Mouse (Mus musculus) cerebellum, adult 2 months (tissue): Measurements from ENCODE around the gene Chrna9. TPM values are rescaled to one million over a fixed set of nuclear protein-coding genes. Genes with fewer than 3 reads are reported as not detected.

Source experiments
- DNase-seq, 2 experiments: peaks; one replicate each; pipeline ENCODE4 v3.0.0; 2021
- H3K27ac ChIP-seq: fragments of 200-500 bp; 2 replicates; pipeline ENCODE4 v1.5.1; 2012; ENCODE audit warnings: low read length, control low read depth, inconsistent platforms; ENCODE audit not compliant: insufficient read depth
- H3K27me3 ChIP-seq: fragments of 200-500 bp; 2 replicates; pipeline ENCODE4 v1.6.1; 2012; ENCODE audit warnings: inconsistent platforms, mild to moderate bottlenecking, low read length, moderate library complexity; ENCODE audit not compliant: control insufficient read depth, insufficient read depth
- H3K4me1 ChIP-seq: fragments of 200-500 bp; 2 replicates; pipeline ENCODE4 v1.6.1; 2011; ENCODE audit warnings: low read length; ENCODE audit not compliant: control insufficient read depth, insufficient read depth
- H3K4me3 ChIP-seq: fragments of 200-500 bp; replicated peaks from 2 replicates; pipeline ENCODE3; 2011; ENCODE audit warnings: mild to moderate bottlenecking, low read depth, low read length, control low read depth; ENCODE audit not compliant: insufficient read depth
- CTCF ChIP-seq: fragments of 200-500 bp; IDR thresholded peaks from 2 replicates; pipeline ENCODE4 v1.5.1; 2011; ENCODE audit warnings: low read depth, mild to moderate bottlenecking, control low read depth, low read length, moderate library complexity, borderline replicate concordance; ENCODE audit not compliant: insufficient read depth
- POLR2A ChIP-seq: fragments of 200-500 bp; IDR thresholded peaks from 2 replicates; pipeline ENCODE4 v1.6.1; 2011; ENCODE audit warnings: low read length, control low read depth, borderline replicate concordance; ENCODE audit not compliant: insufficient read depth
- WGBS: fragments of 180-500 bp; shearing (Covaris S2); methylation state at CpG from one replicate; pipeline ENCODE4 v1.1.7; 2018; 5-methylcytosine and 5-hydroxymethylcytosine counted together
- polyA plus RNA-seq: library from polyadenylated mRNA; depleted of rRNA; stranded (reverse); fragments of >200 nt; gene quantifications from 2 replicates; pipeline ENCODE4 v1.2.3, GENCODE M21; 2012

Gene Chrna9
- polyA plus RNA-seq, 1 experiment, result not detected

DNA sequence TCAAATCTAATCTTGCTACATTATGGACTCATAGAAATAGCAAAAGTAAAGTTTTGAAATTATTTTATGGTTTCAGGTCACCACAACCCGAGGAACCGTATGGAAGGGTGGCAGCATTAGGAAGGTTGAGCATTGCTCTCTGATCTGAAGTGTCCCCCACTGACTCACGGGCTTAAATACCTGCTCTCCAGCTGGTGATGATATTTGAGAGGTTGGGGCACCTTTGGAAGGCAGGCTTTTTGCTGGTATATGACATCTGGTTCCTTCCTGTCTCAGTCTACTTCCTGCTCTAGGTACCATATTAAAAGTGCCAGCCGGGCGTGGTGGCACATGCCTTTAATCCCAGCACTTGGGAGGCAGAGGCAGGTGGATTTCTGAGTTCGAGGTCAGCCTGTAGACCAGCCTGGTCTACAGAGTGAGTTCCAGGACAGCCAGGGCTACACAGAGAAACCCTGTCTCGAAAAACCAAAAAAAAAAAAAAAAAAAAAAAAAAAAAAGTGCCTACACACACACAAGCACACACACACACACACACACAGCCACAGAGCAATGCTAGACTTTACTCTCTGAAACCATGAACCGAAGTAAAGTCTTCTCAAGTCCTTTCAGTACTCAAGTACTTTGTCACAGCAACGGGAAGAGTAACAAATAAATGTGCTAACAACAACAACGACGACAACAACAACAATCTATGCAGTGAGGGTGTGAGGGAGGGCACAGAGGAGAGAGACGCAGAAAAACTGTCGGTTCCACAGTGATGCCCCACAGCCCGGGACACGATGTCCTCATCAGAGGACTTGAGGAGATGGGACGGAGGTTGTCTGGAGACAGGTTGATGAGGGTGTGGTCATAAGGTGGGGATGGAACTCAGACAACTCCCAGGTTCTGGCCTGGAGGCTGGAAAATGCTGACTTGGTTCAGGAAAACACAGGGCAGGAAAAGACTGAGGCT is 19.7 kb downstream of the Chrna9 start:
- TF ChIP-seq CTCF (no peak), POLR2A (no peak)
- H3K27ac ChIP-seq, result no peak overlapping the region
- H3K4me1 ChIP-seq, result no peaks in the 10 kb centered on the region; the same call in 1 of the 2 replicates
- WGBS, result 92% methylated on average over 16 of the region's 16 CpGs
- H3K27me3 ChIP-seq, result no peaks in the 10 kb centered on the region
- DNase-seq, result no peak
- H3K4me3 ChIP-seq, result no peak overlapping the region

DNA sequence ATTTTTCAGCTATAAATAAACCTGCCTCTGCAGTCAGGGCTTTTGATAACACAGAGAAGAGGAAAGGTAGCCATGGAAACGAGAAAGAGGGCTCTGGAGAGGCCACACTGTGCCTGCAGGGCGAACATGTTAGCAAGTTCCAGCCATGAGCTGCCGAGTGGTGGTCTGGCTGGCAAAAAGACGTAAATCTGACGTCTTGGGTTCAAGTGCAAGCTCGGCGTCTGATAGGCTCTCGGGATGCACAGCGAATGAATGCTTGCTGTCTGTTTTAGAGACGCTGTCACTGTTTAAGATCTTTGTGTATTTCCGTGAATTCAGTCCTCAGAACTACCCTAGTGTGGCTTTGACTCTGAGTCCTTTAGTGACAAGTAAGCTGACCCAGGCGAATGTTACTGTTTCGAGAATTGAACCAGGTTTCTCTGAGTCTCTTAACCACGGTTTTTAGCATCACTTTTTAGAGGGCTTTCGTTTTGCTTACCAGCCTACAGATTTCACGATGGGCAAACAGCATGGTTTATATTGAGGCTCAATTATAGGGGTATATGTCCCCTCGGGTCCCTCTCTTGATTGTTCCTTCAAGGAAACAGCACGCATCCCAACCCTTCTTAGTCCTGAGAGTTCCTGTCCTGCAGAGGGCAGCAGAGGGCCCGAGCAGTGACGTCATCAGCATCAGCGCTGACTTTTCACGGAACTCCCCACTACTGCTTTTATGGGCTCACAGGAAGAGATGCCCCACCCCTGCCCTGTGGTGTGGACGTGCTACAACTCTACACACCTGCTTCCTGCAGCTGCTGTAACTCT is 20.8 kb downstream of the Chrna9 start:
- H3K4me1 ChIP-seq, result no peaks in the 10 kb centered on the region; the same call in 1 of the 2 replicates
- H3K27ac ChIP-seq, result no peak overlapping the region
- no peaks in the 10 kb centered on the region for H3K27me3 ChIP-seq
- WGBS, result 35% methylated on average over 23 of the region's 23 CpGs
- TF ChIP-seq POLR2A (no peak), CTCF (peak; percentile 62; the same call in 1 of the 2 replicates)
- DNase-seq, result peak; percentile 29 to 42
- peak overlapping the region; percentile 35 for H3K4me3 ChIP-seq

DNA sequence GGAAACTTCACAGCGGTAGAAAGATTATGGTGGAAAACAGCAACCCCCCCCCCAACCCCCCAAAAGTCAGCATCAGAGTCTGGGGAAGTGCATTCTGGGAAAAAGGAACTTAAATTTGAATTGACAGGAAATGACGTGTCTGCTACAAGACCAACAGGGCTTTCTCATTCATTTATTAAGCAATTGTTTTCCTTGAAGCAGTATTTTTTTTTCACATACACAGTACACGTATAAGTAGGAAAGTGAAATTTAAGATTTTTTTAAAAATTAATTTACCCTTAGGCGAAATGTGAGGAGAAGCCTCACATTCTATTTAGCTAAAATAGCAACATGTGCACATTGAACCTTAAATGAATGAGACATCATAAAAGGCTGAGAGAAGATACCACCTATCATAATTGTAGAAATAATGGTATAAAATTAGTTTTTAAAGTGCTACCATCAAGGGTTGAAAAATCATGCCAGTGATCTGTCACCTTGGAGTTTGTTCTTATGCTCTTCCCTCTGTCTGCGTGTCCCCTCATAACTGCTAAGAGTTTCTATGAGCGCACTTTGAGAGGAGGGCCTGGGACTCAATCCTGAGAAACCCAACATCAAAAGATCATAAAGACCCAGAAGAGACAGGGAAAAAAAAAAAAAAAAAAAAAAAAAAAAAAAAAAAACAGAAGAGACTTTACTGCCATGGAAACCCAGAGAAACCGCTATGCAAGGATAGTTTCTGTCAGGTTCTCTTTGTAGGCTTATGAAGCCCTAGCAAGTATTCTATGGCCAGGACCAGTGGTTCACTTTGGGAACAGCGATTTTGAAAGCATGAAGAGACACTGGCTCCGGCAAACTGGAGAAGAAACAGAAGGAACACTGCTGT is 21.7 kb downstream of the Chrna9 start:
- no peak for DNase-seq
- H3K4me1 ChIP-seq, result no peaks in the 10 kb centered on the region; the same call in 1 of the 2 replicates
- no peak overlapping the region for H3K27ac ChIP-seq
- TF ChIP-seq CTCF (no peak), POLR2A (no peak)
- H3K4me3 ChIP-seq, result peak overlapping the region; percentile 35
- no peaks in the 10 kb centered on the region for H3K27me3 ChIP-seq
- 80% methylated on average over 9 of the region's 9 CpGs for WGBS

DNA sequence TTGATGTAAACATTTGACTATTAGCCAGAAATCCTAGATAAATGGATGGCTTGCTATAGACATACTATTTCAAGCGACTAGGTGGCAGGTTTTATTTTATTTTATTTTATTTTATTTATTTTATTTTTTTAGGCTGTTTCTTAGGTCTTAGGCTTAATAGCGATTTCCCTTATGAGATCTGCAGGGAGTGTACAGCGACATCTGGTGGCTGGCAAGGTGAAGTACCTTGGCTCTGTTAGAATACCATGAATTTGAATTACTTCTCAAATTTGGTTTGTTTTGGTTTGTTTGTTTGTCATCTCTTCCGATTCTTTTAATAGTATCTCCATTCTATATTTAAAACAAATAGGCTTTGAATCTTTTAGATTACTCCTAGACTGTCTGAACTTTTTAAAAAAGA is 23.9 kb downstream of the Chrna9 start:
- H3K4me1 ChIP-seq, result no peaks in the 10 kb centered on the region; the same call in 1 of the 2 replicates
- TF ChIP-seq CTCF, result peak; percentile 63
- TF ChIP-seq POLR2A, result no peak
- WGBS, result 4% methylated on average over 4 of the region's 4 CpGs
- no peaks in the 10 kb centered on the region for H3K27me3 ChIP-seq
- no peak overlapping the region for H3K4me3 ChIP-seq
- peak in 1 of 2 experiments; percentile 22 for DNase-seq
- H3K27ac ChIP-seq, result no peak overlapping the region

DNA sequence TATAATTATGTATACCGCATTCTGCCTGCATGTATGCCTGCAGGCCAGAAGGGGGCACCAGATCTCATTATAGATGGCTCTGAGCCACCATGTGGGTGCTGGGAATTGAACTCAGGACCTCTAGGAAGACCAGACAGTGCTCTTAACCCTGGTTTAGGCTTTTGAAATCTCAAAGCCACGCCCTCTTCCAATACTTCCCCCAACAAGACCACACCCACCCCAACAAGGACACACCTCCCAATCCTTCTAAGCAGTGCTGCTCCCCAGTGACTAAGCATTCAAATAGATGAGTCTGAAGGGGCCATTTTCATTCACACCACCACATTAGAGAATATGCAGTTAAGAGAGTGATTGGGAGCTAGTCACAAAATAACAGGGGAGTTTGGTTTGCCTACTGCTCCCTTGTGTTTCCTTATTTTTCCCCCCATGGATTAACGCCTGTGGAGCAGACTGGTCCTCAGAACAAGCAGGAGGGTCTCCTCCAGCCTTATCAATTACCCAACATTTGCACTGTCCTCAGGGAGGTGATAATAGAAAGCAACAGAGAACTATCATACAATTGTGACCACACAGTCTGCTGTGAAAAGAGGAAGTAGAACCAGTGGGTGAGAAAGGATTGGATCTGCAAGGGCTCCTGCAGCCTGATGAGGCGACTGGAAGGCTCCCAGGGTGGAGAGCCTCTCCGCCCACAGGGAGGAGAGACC is 25.3 kb downstream of the Chrna9 start:
- Histone ChIP-seq H3K27me3 (no peaks in the 10 kb centered on the region), H3K27ac (no peak overlapping the region), H3K4me1 (no peaks in the 10 kb centered on the region; the same call in 1 of the 2 replicates), H3K4me3 (no peak overlapping the region)
- TF ChIP-seq CTCF (no peak), POLR2A (no peak)
- 79% methylated on average over 5 of the region's 5 CpGs for WGBS
- no peak for DNase-seq

DNA sequence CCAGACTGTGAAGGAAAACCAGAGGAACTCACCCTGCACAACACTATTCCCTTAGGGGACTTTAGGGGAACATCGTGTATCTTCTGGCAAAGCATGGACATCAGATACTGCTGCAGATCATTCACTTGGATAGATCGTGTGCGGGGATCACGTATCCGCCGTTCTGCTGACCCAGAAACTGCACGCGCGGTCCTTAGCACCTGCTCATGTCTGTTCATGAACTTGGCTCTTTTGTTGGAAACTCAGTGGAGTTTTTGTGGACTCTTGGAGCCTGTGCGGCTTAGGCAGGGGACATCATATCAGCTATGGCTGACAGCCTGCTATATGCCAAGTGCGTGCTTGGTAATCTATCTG is 25.9 kb downstream of the Chrna9 start:
- Histone ChIP-seq H3K4me1 (no peaks in the 10 kb centered on the region; the same call in 1 of the 2 replicates), H3K4me3 (no peak overlapping the region), H3K27me3 (no peaks in the 10 kb centered on the region), H3K27ac (no peak overlapping the region)
- DNase-seq, result no peak
- no peak for TF ChIP-seq CTCF
- TF ChIP-seq POLR2A, result no peak
- WGBS, result 86% methylated on average over 11 of the region's 11 CpGs

DNA sequence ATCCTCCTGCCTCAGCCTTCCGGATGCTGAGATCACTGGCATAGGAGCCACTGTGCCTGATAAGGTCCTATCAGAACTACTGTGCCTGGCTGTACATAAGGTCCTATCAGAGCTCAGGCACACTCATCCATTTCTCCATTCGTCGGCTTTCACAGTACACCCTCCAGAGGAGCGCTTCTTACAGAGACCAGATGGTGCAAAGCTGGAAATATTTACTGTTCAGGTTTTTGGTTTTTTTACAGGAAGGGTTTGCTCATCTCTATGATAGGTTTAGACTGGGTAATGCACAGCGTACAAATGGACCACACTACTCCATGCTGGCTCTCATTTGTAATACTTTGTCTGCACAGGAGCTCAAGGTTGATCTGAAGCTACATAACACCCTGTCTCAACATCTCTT is 28.6 kb downstream of the Chrna9 start:
- no peak for DNase-seq
- WGBS, result 90% methylated on average over 5 of the region's 5 CpGs

More for the DNA sequence above, 28.6 kb downstream of the Chrna9 start:
- Histone ChIP-seq H3K4me3 (no peak overlapping the region), H3K4me1 (no peaks in the 10 kb centered on the region), H3K27me3 (no peaks in the 10 kb centered on the region), H3K27ac (no peak overlapping the region)
- no peak for TF ChIP-seq POLR2A
- no peak for TF ChIP-seq CTCF
